Comparison of ENCODE assay signal across 14 mouse cellular contexts in the genomic region with DNA sequence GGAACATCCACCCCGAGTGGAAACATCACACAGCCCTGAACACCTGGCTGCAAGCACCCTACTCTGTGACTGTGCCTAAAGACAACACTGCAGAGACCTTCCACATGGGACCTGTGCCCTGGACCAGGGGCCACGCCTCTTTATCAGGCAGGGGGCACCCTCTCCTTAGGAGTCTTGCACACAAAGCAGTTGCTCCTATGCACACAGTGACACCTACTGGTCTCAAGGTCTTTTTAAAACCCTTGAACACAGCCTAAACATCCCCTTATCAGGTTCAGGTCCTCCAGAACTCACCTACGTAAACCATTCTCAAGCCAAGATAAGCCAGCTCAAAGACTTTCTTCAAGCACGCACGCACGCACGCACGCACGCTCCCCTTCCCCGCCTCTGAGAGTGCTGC. TPM values are rescaled to one million over a fixed set of nuclear protein-coding genes. Genes with fewer than 3 reads are reported as not detected.
DNase-seq lines count a peak whose midpoint lies in the region; ATAC-seq and TF ChIP-seq lines count a peak whose summit lies in the region.
"Had no signal": no experiment of that assay in that cellular context is flagged by ENCODE, and none has a peak within 500 bp of the region (broad histone marks: within the 10 kb centered on the region; RNA-seq: fewer than 3 reads in every experiment).

No protein-coding gene starts in this region.

- peak; percentile 42; the same call in 1 of the 2 replicates for TF ChIP-seq CTCF in hindbrain, postnatal 0 days (IDR thresholded peaks at IDR 0.05; ENCODE audit: low read depth)
- peak; percentile 60 for TF ChIP-seq CTCF in stomach, postnatal 0 days (IDR thresholded peaks at IDR 0.05; ENCODE audit: low read depth)

- peaks cover 33% of the 10 kb centered on the region for H3K36me3 ChIP-seq in hindbrain, postnatal 0 days (ENCODE audit: insufficient read depth, low read length)
- H3K36me3 ChIP-seq in hindbrain, embryonic 14.5 days (replicated peaks; ENCODE audit: control insufficient read depth, insufficient read depth): peaks cover 64% of the 10 kb centered on the region
- peaks cover 28% of the 10 kb centered on the region for H3K36me3 ChIP-seq in midbrain, embryonic 16.5 days (ENCODE audit: control insufficient read depth, insufficient read depth, low read length)
- peaks cover 82% of the 10 kb centered on the region for H3K36me3 ChIP-seq in midbrain, embryonic 13.5 days
- H3K36me3 ChIP-seq in stomach, postnatal 0 days (ENCODE audit: control insufficient read depth, insufficient read depth, low read length): peaks cover 15% of the 10 kb centered on the region

- TF ChIP-seq EP300 in stomach, postnatal 0 days (optimal IDR thresholded peaks at IDR 0.05): no peak

- ATAC-seq in hindbrain, postnatal 0 days: no peak
- no peak for ATAC-seq in hindbrain, embryonic 14.5 days (ENCODE audit: low FRiP score)
- ATAC-seq in midbrain, embryonic 16.5 days: 0 out of 2 replicates have a peak, but pooled peaks have one; percentile 29
- ATAC-seq in midbrain, embryonic 13.5 days: no peak
- 0 out of 2 replicates have a peak, but pooled peaks have one; percentile 15 for ATAC-seq in granulocyte monocyte progenitor cell, adult 5-6 weeks (replicated peaks; ENCODE audit: poor library complexity, severe bottlenecking)
- ATAC-seq in stomach, postnatal 0 days (ENCODE audit: low FRiP score, low TSS enrichment): 0 out of 2 replicates have a peak, but pooled peaks have one; percentile 3

- no peaks in the 10 kb centered on the region for H3K4me1 ChIP-seq in hindbrain, postnatal 0 days (ENCODE audit: insufficient read depth, low read length)
- no peaks in the 10 kb centered on the region for H3K4me1 ChIP-seq in hindbrain, embryonic 14.5 days (replicated peaks; ENCODE audit: control insufficient read depth, insufficient read depth, low read length)
- no peaks in the 10 kb centered on the region for H3K4me1 ChIP-seq in midbrain, embryonic 16.5 days (ENCODE audit: control insufficient read depth, insufficient read depth, low read length)
- H3K4me1 ChIP-seq in midbrain, embryonic 13.5 days (replicated peaks): no peaks in the 10 kb centered on the region
- no peaks in the 10 kb centered on the region for H3K4me1 ChIP-seq in stomach, postnatal 0 days (replicated peaks; ENCODE audit: control insufficient read depth, insufficient read depth)
- H3K4me1 ChIP-seq: embryonic facial prominence, embryonic 15.5 days; neural tube, embryonic 15.5 days had no signal

- WGBS in hindbrain, postnatal 0 days: 91% methylated on average over 10 of the region's 10 CpGs
- WGBS in hindbrain, embryonic 14.5 days: 96% methylated on average over 10 of the region's 10 CpGs
- 92% methylated on average over 10 of the region's 10 CpGs for WGBS in midbrain, embryonic 16.5 days
- 93% methylated on average over 10 of the region's 10 CpGs for WGBS in midbrain, embryonic 13.5 days
- WGBS in stomach, postnatal 0 days: 78% methylated on average over 10 of the region's 10 CpGs

- H3K27me3 ChIP-seq in hindbrain, postnatal 0 days (ENCODE audit: insufficient read depth, low read length): no peaks in the 10 kb centered on the region
- no peaks in the 10 kb centered on the region for H3K27me3 ChIP-seq in hindbrain, embryonic 14.5 days (ENCODE audit: control insufficient read depth, insufficient read depth, low read length)
- H3K27me3 ChIP-seq in midbrain, embryonic 16.5 days (ENCODE audit: control insufficient read depth, insufficient read depth, low read depth, low read length): no peaks in the 10 kb centered on the region
- H3K27me3 ChIP-seq in midbrain, embryonic 13.5 days: no peaks in the 10 kb centered on the region
- no peaks in the 10 kb centered on the region for H3K27me3 ChIP-seq in stomach, postnatal 0 days (ENCODE audit: control insufficient read depth, insufficient read depth, low read length)
- H3K27me3 ChIP-seq: embryonic facial prominence, embryonic 15.5 days; neural tube, embryonic 15.5 days had no signal

- no peak overlapping the region for H3K4me2 ChIP-seq in hindbrain, postnatal 0 days (ENCODE audit: low read depth, low read length)
- no peak overlapping the region for H3K4me2 ChIP-seq in hindbrain, embryonic 14.5 days (replicated peaks)
- no peak overlapping the region for H3K4me2 ChIP-seq in midbrain, embryonic 16.5 days (ENCODE audit: low read length)
- H3K4me2 ChIP-seq in midbrain, embryonic 13.5 days (replicated peaks): no peak overlapping the region
- H3K4me2 ChIP-seq in stomach, postnatal 0 days (replicated peaks; ENCODE audit: low read depth): no peak overlapping the region
- H3K4me2 ChIP-seq: embryonic facial prominence, embryonic 15.5 days; neural tube, embryonic 15.5 days had no signal

- no peak overlapping the region for H3K27ac ChIP-seq in hindbrain, postnatal 0 days
- no peak overlapping the region for H3K27ac ChIP-seq in hindbrain, embryonic 14.5 days
- H3K27ac ChIP-seq in midbrain, embryonic 16.5 days (ENCODE audit: low read length): no peak overlapping the region
- H3K27ac ChIP-seq in midbrain, embryonic 13.5 days: no peak overlapping the region
- H3K27ac ChIP-seq in stomach, postnatal 0 days (replicated peaks): no peak overlapping the region
- H3K27ac ChIP-seq: embryonic facial prominence, embryonic 15.5 days; neural tube, embryonic 15.5 days had no signal

- no peak overlapping the region for H3K9ac ChIP-seq in hindbrain, postnatal 0 days (replicated peaks; ENCODE audit: low read length)
- no peak overlapping the region for H3K9ac ChIP-seq in hindbrain, embryonic 14.5 days
- H3K9ac ChIP-seq in midbrain, embryonic 16.5 days (ENCODE audit: low read depth, low read length): no peak overlapping the region
- H3K9ac ChIP-seq in midbrain, embryonic 13.5 days (replicated peaks): no peak overlapping the region
- H3K9ac ChIP-seq in stomach, postnatal 0 days (ENCODE audit: low read length): no peak overlapping the region
- H3K9ac ChIP-seq: embryonic facial prominence, embryonic 15.5 days; neural tube, embryonic 15.5 days had no signal

- no peak overlapping the region for H3K4me3 ChIP-seq in hindbrain, postnatal 0 days (ENCODE audit: low read length)
- no peak overlapping the region for H3K4me3 ChIP-seq in hindbrain, embryonic 14.5 days (replicated peaks; ENCODE audit: low read length)
- no peak overlapping the region for H3K4me3 ChIP-seq in midbrain, embryonic 16.5 days (ENCODE audit: low read depth, low read length)
- H3K4me3 ChIP-seq in midbrain, embryonic 13.5 days (replicated peaks): no peak overlapping the region
- no peak overlapping the region for H3K4me3 ChIP-seq in stomach, postnatal 0 days (ENCODE audit: low read depth, low read length)
- H3K4me3 ChIP-seq: embryonic facial prominence, embryonic 15.5 days; neural tube, embryonic 15.5 days had no signal

- no peak for DNase-seq in hindbrain, postnatal 0 days (ENCODE audit: low spot score)
- DNase-seq in hindbrain, embryonic 14.5 days (ENCODE audit: low spot score): no peak
- no peak for DNase-seq in stomach, postnatal 0 days (ENCODE audit: low spot score)
- DNase-seq in urinary bladder, postnatal 25 days (ENCODE audit: low spot score): no peak
- no peak for DNase-seq in adrenal gland, adult 18-20 months (ENCODE audit: low spot score in 2 of 2)
- DNase-seq: cerebellum, adult 9-11 months; heart, postnatal 4 days; kidney, adult 2 months had no signal

- H3K9me3 ChIP-seq in hindbrain, postnatal 0 days (ENCODE audit: low read length): no peaks in the 10 kb centered on the region
- no peaks in the 10 kb centered on the region for H3K9me3 ChIP-seq in hindbrain, embryonic 14.5 days (ENCODE audit: control insufficient read depth, low read length)
- H3K9me3 ChIP-seq in midbrain, embryonic 16.5 days (replicated peaks; ENCODE audit: control insufficient read depth, low read length, poor library complexity, severe bottlenecking): no peaks in the 10 kb centered on the region
- H3K9me3 ChIP-seq in midbrain, embryonic 13.5 days: no peaks in the 10 kb centered on the region
- H3K9me3 ChIP-seq in stomach, postnatal 0 days (ENCODE audit: control insufficient read depth, low read length): no peaks in the 10 kb centered on the region
- H3K9me3 ChIP-seq: embryonic facial prominence, embryonic 15.5 days; neural tube, embryonic 15.5 days had no signal

RNA-seq across cellular contexts. Expression of a gene that starts 20.6 kb away (rescaled TPM):
- 209 and 247 TPM in 2 replicates for total RNA-seq in hindbrain, postnatal 0 days (2014; rRNA removed)
- polyA plus RNA-seq in hindbrain, postnatal 0 days (2015; fragmentation: Nextera tagmentation; extraction: Ambion mirVana): 380 and 384 TPM in 2 replicates
- polyA plus RNA-seq in hindbrain, embryonic 14.5 days (2014; fragmentation: Nextera tagmentation; extraction: Ambion mirVana): 302 and 313 TPM in 2 replicates
- 321 and 344 TPM in 2 replicates for polyA plus RNA-seq in midbrain, embryonic 16.5 days (2015; fragmentation: Nextera tagmentation; extraction: Ambion mirVana)
- 298 and 301 TPM in 2 replicates for polyA plus RNA-seq in midbrain, embryonic 13.5 days (2015; fragmentation: Nextera tagmentation; extraction: Ambion mirVana)
- 112 and 155 TPM in 2 replicates for total RNA-seq in granulocyte monocyte progenitor cell, adult 5-6 weeks (2014; fragmentation: Nextera tagmentation)
- 49.7 and 50.5 TPM in 2 replicates for total RNA-seq in granulocyte monocyte progenitor cell, adult 5-6 weeks (2017)
- polyA plus RNA-seq in stomach, postnatal 0 days (2015; fragmentation: Nextera tagmentation; extraction: Ambion mirVana): 234 and 253 TPM in 2 replicates
- 100 to 1,000 TPM; 184 to 195 TPM for total RNA-seq in adrenal gland, adult 18-20 months (2021)

RNA-seq across cellular contexts. Expression of a gene that starts 50.0 kb away (rescaled TPM):
- 7.5 and 10.7 TPM in 2 replicates for total RNA-seq in hindbrain, postnatal 0 days (2014; rRNA removed)
- polyA plus RNA-seq in hindbrain, postnatal 0 days (2015; fragmentation: Nextera tagmentation; extraction: Ambion mirVana): 7.2 and 9.8 TPM in 2 replicates
- polyA plus RNA-seq in hindbrain, embryonic 14.5 days (2014; fragmentation: Nextera tagmentation; extraction: Ambion mirVana): 15.5 and 19.8 TPM in 2 replicates
- polyA plus RNA-seq in midbrain, embryonic 16.5 days (2015; fragmentation: Nextera tagmentation; extraction: Ambion mirVana): 7.7 and 9.2 TPM in 2 replicates
- polyA plus RNA-seq in midbrain, embryonic 13.5 days (2015; fragmentation: Nextera tagmentation; extraction: Ambion mirVana): 9.8 and 11.2 TPM in 2 replicates
- total RNA-seq in granulocyte monocyte progenitor cell, adult 5-6 weeks (2014; fragmentation: Nextera tagmentation): 4.6 and 11.6 TPM in 2 replicates
- not detected in 2 replicates for total RNA-seq in granulocyte monocyte progenitor cell, adult 5-6 weeks (2017)
- polyA plus RNA-seq in stomach, postnatal 0 days (2015; fragmentation: Nextera tagmentation; extraction: Ambion mirVana): 13.4 and 14.1 TPM in 2 replicates
- total RNA-seq in adrenal gland, adult 18-20 months (2021): 10 to 100 TPM; 11.6 to 15.2 TPM
- total RNA-seq: liver, adult 2 months had no signal

Comparison
In these comparisons a context has a peak if more than half of its experiments do, and no peak if none do; other contexts are left out.
1. ATAC-seq: peak in midbrain, embryonic 16.5 days (single experiment), granulocyte monocyte progenitor cell, adult 5-6 weeks (single experiment) and stomach, postnatal 0 days (single experiment); none in hindbrain, postnatal 0 days (single experiment), hindbrain, embryonic 14.5 days (single experiment) and midbrain, embryonic 13.5 days (single experiment).